Mouse (Mus musculus) CH12.LX (cell line): ENCODE results near the gene Ttll11. TPM values are rescaled to one million over a fixed set of nuclear protein-coding genes. Genes with fewer than 3 reads are reported as not detected.

Source experiments
- DNase-seq: peaks from one replicate; pipeline ENCODE4 v3.0.0-alpha.2; 2013; ENCODE audit errors: extremely low read depth
- H3K27ac ChIP-seq: 2 replicates; pipeline ENCODE4 v1.5.1; 2012; ENCODE audit warnings: low read depth, mild to moderate bottlenecking, control low read depth, moderate library complexity; ENCODE audit not compliant: insufficient read depth
- H3K27me3 ChIP-seq: replicated peaks from 2 replicates; pipeline ENCODE3; 2012; ENCODE audit warnings: inconsistent platforms
- H3K36me3 ChIP-seq, 2 experiments: replicated peaks in 1 of 2; 2 replicates each; pipeline versions ENCODE3 to v1.6.1; 2012; ENCODE audit warnings: inconsistent platforms in 1 of 2, low read length in 1 of 2, mild to moderate bottlenecking in 1 of 2, mixed read lengths in 1 of 2, moderate library complexity in 1 of 2; ENCODE audit not compliant: control insufficient read depth in 1 of 2, insufficient read depth in 1 of 2
- H3K4me1 ChIP-seq, 2 experiments: 2 replicates each; pipeline ENCODE4 v1.6.1; 2012; ENCODE audit warnings: inconsistent platforms in 1 of 2, moderate library complexity in 1 of 2; ENCODE audit not compliant: insufficient read depth in 2 of 2, control insufficient read depth in 1 of 2
- H3K4me2 ChIP-seq: 2 replicates; pipeline ENCODE4 v1.6.1; 2012; ENCODE audit warnings: low read depth, mild to moderate bottlenecking, control low read depth; ENCODE audit not compliant: poor library complexity, insufficient read depth, severe bottlenecking
- H3K4me3 ChIP-seq, 3 experiments: fragments of 150-350 bp in 1 of 3; sonication (generic) in 1 of 3; replicated peaks in 1 of 3; 2 replicates each; pipeline versions ENCODE3 to v1.5.1; 2011 to 2012; ENCODE audit warnings: low read depth in 2 of 3, low read length in 2 of 3, mild to moderate bottlenecking in 2 of 3, moderate library complexity in 2 of 3, control low read depth in 1 of 3, improper control_type of control experiment in 1 of 3, inconsistent platforms in 1 of 3, mixed read lengths in 1 of 3; ENCODE audit not compliant: poor library complexity in 1 of 3
- H3K79me2 ChIP-seq: replicated peaks from 2 replicates; pipeline ENCODE4 v1.6.1; 2012; ENCODE audit warnings: mild to moderate bottlenecking, moderate library complexity; ENCODE audit not compliant: control insufficient read depth, poor library complexity, insufficient read depth, severe bottlenecking; ENCODE audit errors: extremely low read depth
- H3K9ac ChIP-seq: 2 replicates; pipeline ENCODE4 v1.6.1; 2012; ENCODE audit warnings: low read depth, mild to moderate bottlenecking, control low read depth, moderate library complexity; ENCODE audit not compliant: insufficient read depth
- H3K9me3 ChIP-seq: replicated peaks from 2 replicates; pipeline ENCODE3; 2012; ENCODE audit warnings: low read length, inconsistent platforms, mixed read lengths
- CHD1 ChIP-seq: IDR thresholded peaks from 2 replicates; pipeline ENCODE4 v1.6.1; 2012; ENCODE audit warnings: low read depth, low read length, improper control_type of control experiment, inconsistent platforms
- CHD2 ChIP-seq: IDR thresholded peaks from 2 replicates; pipeline ENCODE4 v1.6.1; 2011; ENCODE audit warnings: low read length, improper control_type of control experiment
- CTCF ChIP-seq, 2 experiments: IDR thresholded peaks in 1 of 2; conservative IDR thresholded peaks in 1 of 2; 2 replicates each; pipeline ENCODE4 v1.5.1; 2011 to 2012; ENCODE audit warnings: low read depth in 2 of 2, low read length in 2 of 2, improper control_type of control experiment in 1 of 2, inconsistent platforms in 1 of 2, mild to moderate bottlenecking in 1 of 2, moderate library complexity in 1 of 2
- E2F4 ChIP-seq: IDR thresholded peaks from 2 replicates; pipeline ENCODE4 v1.6.1; 2011; ENCODE audit warnings: low read depth, low read length, improper control_type of control experiment; ENCODE audit not compliant: insufficient replicate concordance
- EP300 ChIP-seq: IDR thresholded peaks from 2 replicates; pipeline ENCODE4 v1.6.1; 2011; ENCODE audit warnings: low read length, improper control_type of control experiment
- ETS1 ChIP-seq: conservative IDR thresholded peaks from 2 replicates; pipeline ENCODE4 v1.6.1; 2012; ENCODE audit warnings: low read depth, mild to moderate bottlenecking, inconsistent platforms, low read length, improper control_type of control experiment, moderate library complexity
- KAT2A ChIP-seq: IDR thresholded peaks from 2 replicates; pipeline ENCODE4 v1.6.1; 2012; ENCODE audit warnings: low read length, improper control_type of control experiment, inconsistent platforms; ENCODE audit not compliant: insufficient replicate concordance
- MAFK ChIP-seq: IDR thresholded peaks from 2 replicates; pipeline ENCODE4 v1.6.1; 2011; ENCODE audit warnings: low read length, improper control_type of control experiment; ENCODE audit not compliant: insufficient replicate concordance
- MAZ ChIP-seq: IDR thresholded peaks from 2 replicates; pipeline ENCODE4 v1.6.1; 2012; ENCODE audit warnings: low read depth, mild to moderate bottlenecking, inconsistent platforms, low read length, improper control_type of control experiment, moderate library complexity
- MEF2A ChIP-seq: IDR thresholded peaks from 2 replicates; pipeline ENCODE4 v1.6.1; 2014; ENCODE audit warnings: low read depth, mild to moderate bottlenecking, inconsistent platforms, low read length, improper control_type of control experiment, borderline replicate concordance
- MXI1 ChIP-seq: IDR thresholded peaks from 2 replicates; pipeline ENCODE4 v1.6.1; 2011; ENCODE audit warnings: mild to moderate bottlenecking, low read depth, low read length, improper control_type of control experiment
- MYC ChIP-seq: IDR thresholded peaks from 2 replicates; pipeline ENCODE4 v1.6.1; 2011; ENCODE audit warnings: low read depth, mild to moderate bottlenecking, improper control_type of control experiment, low read length
- NELFE ChIP-seq: IDR thresholded peaks from 2 replicates; pipeline ENCODE4 v1.6.1; 2011; ENCODE audit warnings: low read depth, low read length, improper control_type of control experiment
- POLR2A ChIP-seq: IDR thresholded peaks from 2 replicates; pipeline ENCODE4 v1.6.1; 2011; ENCODE audit warnings: low read depth, mild to moderate bottlenecking, improper control_type of control experiment, low read length
- RAD21 ChIP-seq: IDR thresholded peaks from 2 replicates; pipeline ENCODE4 v1.6.1; 2011; ENCODE audit warnings: low read depth, mild to moderate bottlenecking, low read length, improper control_type of control experiment, moderate library complexity
- RCOR1 ChIP-seq: conservative IDR thresholded peaks from 2 replicates; pipeline ENCODE4 v1.6.1; 2012; ENCODE audit warnings: low read depth, mild to moderate bottlenecking, inconsistent platforms, low read length, improper control_type of control experiment
- SMC3 ChIP-seq: IDR thresholded peaks from 2 replicates; pipeline ENCODE4 v1.6.1; 2011; ENCODE audit warnings: low read depth, low read length, improper control_type of control experiment
- TCF12 ChIP-seq: IDR thresholded peaks from 2 replicates; pipeline ENCODE4 v1.6.1; 2014; ENCODE audit warnings: low read depth, mild to moderate bottlenecking, inconsistent platforms, low read length, improper control_type of control experiment
- ZKSCAN1 ChIP-seq: IDR thresholded peaks from 2 replicates; pipeline ENCODE4 v1.6.1; 2012; ENCODE audit warnings: low read depth, inconsistent platforms, low read length, improper control_type of control experiment, borderline replicate concordance
- ZNF384 ChIP-seq: IDR thresholded peaks from 2 replicates; pipeline ENCODE4 v1.6.1; 2012; ENCODE audit warnings: low read depth, low read length, improper control_type of control experiment, inconsistent platforms
- dilution Hi-C: fragments of 300-500 bp; cut with MboI; formaldehyde crosslinking; loops from 2 replicates; pipeline ENCODE4 v1.14.3; 2020; ENCODE audit warnings: low sequenced_read_pairs; ENCODE audit not compliant: extremely low pct_unique_long_range_greater_than_20kb, extremely low pct_ligation_motif_present
- in situ Hi-C: fragments of 300-500 bp; cut with MboI; formaldehyde crosslinking; loops from 3 replicates; pipeline ENCODE4 v1.14.3; 2019; ENCODE audit warnings: low sequenced_read_pairs, low pct_ligation_motif_present, low pct_unique_long_range_greater_than_20kb, mixed read lengths
- polyA plus RNA-seq: library from polyadenylated mRNA; unstranded; fragments of >175 nt; gene quantifications from 2 replicates; pipeline ENCODE4 v1.2.1, GENCODE M21; 2012; ENCODE audit warnings: low read depth; ENCODE audit not compliant: insufficient read length
- total RNA-seq, 2 experiments: library from RNA; depleted of rRNA; stranded (reverse); fragments of 300-350 nt in 1 of 2; fragments of >200 nt in 1 of 2; gene quantifications; 2 replicates each; pipeline ENCODE4 v1.2.3; 2012 to 2014

The Ttll11 gene
- total and polyA plus RNA-seq, 3 experiments, result 0.04 to 0.31 (median 0.11) TPM

GRCm38 (mm10) chr2:35789362-35790326 is 190.1 kb downstream of the Ttll11 start:
- dilution Hi-C loops, result no loop called here
- DNase-seq, result no peak
- Histone ChIP-seq H3K9me3 (no peaks in the 10 kb centered on the region), H3K4me2 (no peak overlapping the region), H3K27ac (no peak overlapping the region), H3K27me3 (no peaks in the 10 kb centered on the region), H3K4me1 (peaks cover 10 to 19% of the 10 kb centered on the region in 2 experiments), H3K79me2 (no peaks in the 10 kb centered on the region), H3K36me3 (no peaks in the 10 kb centered on the region), H3K9ac (no peak overlapping the region), H3K4me3 (no peak overlapping the region)
- TF ChIP-seq ZKSCAN1 (no peak), TCF12 (no peak), MAZ (no peak), CTCF (conservative IDR thresholded peaks at IDR 0.05 in 1 of 2, IDR thresholded peaks at IDR 0.05 in 1 of 2; ENCODE audit: low read depth in 2 of 2, low read length in 2 of 2) (no peak), RAD21 (no peak), ZNF384 (no peak), EP300 (no peak), POLR2A (no peak), MAFK (no peak), MYC (no peak), CHD2 (no peak), KAT2A (no peak), NELFE (no peak), E2F4 (no peak), MXI1 (no peak)
- in situ Hi-C loops, result no loop called here

GRCm38 (mm10) chr2:35785877-35786276 is 193.8 kb downstream of the Ttll11 start:
- H3K36me3 ChIP-seq, result no peaks in the 10 kb centered on the region
- no peaks in the 10 kb centered on the region for H3K79me2 ChIP-seq
- H3K4me2 ChIP-seq, result no peak overlapping the region
- no peak overlapping the region for H3K27ac ChIP-seq
- no peak overlapping the region for H3K4me3 ChIP-seq
- peaks cover 10 to 15% of the 10 kb centered on the region in 2 experiments for H3K4me1 ChIP-seq
- in situ Hi-C loops, result no loop called here
- no peaks in the 10 kb centered on the region for H3K9me3 ChIP-seq
- TF ChIP-seq MYC (no peak), RCOR1 (no peak), ETS1 (no peak), MEF2A (no peak), CHD1 (0 out of 2 replicates have a peak, but pooled peaks have one; percentile 50), SMC3 (no peak)
- TF ChIP-seq, all 38 proteins: peak for 1
- no peak overlapping the region for H3K9ac ChIP-seq
- DNase-seq, result no peak
- dilution Hi-C loops, result no loop called here
- no peaks in the 10 kb centered on the region for H3K27me3 ChIP-seq
